Mouse (Mus musculus): ENCODE measurements at regions not wholly inside any gene's neighbourhood (a gene's known extent, or its start where the extent isn't known, plus 50 kb on each side); places are given as distances from the start of the nearest gene placed in this dataset.

GRCm38 (mm10) chr13:57305586-57305985 lies 409.8 kb upstream of the Trpc7 start:
- no peak for ATAC-seq (replicated peaks in 1 of 2; ENCODE audit: insufficient read depth in 1 of 2, low FRiP score in 2 of 2, low TSS enrichment in 1 of 2, low read depth in 1 of 2, poor library complexity in 2 of 2, severe bottlenecking in 2 of 2)

DNA sequence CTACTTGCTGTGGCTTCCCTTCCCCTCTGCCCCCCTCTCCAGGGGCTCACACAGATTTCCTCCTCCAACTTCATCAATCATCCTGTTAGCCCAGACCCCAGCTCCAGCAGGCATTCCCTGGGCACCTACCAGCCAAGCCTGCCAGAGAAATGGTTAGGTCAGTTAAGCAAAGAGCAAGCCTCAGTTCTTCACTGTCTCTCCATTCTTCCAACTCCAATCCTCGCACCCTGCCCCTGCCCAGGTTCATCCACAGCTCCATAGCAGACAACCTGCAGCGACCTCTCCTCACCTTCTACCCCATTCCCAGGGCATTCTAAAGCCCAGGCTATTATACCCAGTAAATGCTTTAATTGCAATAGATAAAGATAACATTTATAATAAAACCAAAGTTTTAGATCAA lies 408.0 kb upstream of the Trpc7 start:
- no peak for ATAC-seq (replicated peaks in 1 of 2; ENCODE audit: insufficient read depth in 1 of 2, low FRiP score in 2 of 2, low TSS enrichment in 1 of 2, low read depth in 1 of 2, poor library complexity in 2 of 2, severe bottlenecking in 2 of 2)

GRCm38 (mm10) chr13:57291737-57292490 lies 396.1 kb upstream of the Trpc7 start:
- ATAC-seq (replicated peaks in 1 of 2; ENCODE audit: insufficient read depth in 1 of 2, low FRiP score in 2 of 2, low TSS enrichment in 1 of 2, low read depth in 1 of 2, poor library complexity in 2 of 2, severe bottlenecking in 2 of 2): no peak

DNA sequence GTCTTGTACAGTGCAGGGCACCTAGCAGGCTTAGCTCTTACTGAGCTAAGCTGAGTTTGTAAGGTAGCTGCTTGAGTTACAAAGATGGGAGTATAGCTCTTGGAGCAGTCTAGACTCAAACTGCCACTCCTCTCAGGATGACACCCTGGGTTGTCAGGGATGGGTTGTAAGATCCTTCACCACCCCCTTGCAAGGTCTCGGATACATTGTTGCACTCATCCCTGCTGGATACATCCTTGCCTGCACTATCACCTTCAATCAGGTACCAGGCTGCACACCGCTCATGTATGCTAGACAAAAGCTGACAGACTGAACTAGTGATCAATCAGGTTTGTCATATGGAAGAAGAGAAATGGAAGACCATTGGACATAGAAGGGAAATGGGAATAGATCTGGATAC lies 390.4 kb upstream of the Trpc7 start:
- no peak for ATAC-seq (replicated peaks in 1 of 2; ENCODE audit: insufficient read depth in 1 of 2, low FRiP score in 2 of 2, low TSS enrichment in 1 of 2, low read depth in 1 of 2, poor library complexity in 2 of 2, severe bottlenecking in 2 of 2)

- ATAC-seq (replicated peaks in 1 of 2; ENCODE audit: insufficient read depth in 1 of 2, low FRiP score in 2 of 2, low TSS enrichment in 1 of 2, low read depth in 1 of 2, poor library complexity in 2 of 2, severe bottlenecking in 2 of 2): no peak
These were observed 387.0 kb upstream of the Trpc7 start for GRCm38 (mm10) chr13:57282816-57283215.

DNA sequence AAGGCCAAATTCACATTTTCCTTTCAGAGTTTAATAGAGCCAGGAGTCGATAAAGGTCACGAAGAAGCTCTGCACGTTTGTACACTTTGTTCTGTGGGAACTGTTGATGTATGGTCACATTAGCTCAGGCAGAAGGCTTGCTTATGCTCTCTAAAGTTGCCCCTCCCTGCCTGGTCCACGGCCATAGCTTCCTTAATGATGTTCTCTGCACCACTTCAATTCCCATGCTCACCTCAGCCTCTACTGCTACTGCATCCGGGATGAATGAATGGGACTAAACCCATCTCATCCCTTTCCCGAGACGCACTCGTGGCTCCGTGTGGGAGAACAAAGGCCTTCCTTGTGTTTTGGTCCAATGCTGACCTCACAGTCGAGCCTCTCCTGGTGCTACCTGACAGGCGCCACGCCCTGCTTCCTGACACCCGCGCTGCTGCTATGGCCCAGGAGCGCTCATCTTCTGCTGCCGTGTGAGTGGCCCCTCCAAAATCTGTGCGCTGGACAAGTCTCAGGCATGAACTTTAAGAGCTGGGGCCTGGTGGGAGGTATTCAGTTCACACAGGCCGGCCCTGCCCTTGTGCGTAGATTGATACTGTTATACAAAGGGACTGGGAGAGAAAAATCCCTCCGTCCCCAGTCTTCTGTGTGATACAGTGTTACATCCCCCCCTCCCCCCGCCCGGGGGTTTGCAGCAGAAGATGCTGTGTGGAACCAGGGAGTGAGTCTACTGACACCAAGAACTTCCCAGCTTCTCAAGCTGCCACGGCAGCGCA lies 386.3 kb upstream of the Trpc7 start:
- no peak for ATAC-seq (replicated peaks in 1 of 2; ENCODE audit: insufficient read depth in 1 of 2, low FRiP score in 2 of 2, low TSS enrichment in 1 of 2, low read depth in 1 of 2, poor library complexity in 2 of 2, severe bottlenecking in 2 of 2)

DNA sequence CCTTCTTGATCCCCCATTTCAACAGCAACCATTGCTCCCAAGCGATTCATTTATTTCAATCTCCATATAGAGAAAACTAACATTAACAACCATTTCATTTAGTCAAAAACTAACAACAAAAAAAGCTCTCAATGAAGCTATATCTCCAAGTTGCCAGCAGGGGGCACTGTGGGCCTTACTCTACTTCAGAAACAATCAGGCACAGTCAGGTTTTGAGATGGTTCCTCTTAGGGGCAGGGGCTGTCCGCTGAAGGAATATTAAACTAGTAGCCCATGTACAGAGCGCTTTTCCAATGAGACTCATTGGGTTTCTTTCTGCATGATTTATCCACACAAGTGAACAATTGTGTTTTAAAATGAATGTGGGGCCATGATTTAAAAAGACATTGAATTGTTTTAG lies 385.7 kb upstream of the Trpc7 start:
- no peak for ATAC-seq (replicated peaks in 1 of 2; ENCODE audit: insufficient read depth in 1 of 2, low FRiP score in 2 of 2, low TSS enrichment in 1 of 2, low read depth in 1 of 2, poor library complexity in 2 of 2, severe bottlenecking in 2 of 2)

DNA sequence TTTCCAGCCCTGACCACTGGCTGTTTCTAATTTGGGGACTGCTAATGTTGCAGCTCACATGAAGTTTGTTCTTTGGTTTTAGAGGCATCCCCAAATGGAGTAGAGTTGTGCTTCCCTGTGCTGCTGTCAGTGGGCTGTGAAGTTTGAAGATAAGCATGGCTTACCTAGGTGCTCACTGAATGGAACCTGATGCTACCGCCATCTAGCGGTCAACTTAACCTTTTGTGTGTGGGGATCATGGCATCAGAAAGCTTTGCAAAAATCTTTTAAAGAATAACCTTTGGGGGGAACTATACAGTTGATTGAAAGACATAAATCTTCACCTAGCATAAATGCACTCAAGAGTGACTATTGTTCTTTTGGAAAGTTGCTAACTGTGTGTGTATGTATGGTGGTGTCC lies 382.8 kb upstream of the Trpc7 start:
- ATAC-seq (replicated peaks in 1 of 2; ENCODE audit: insufficient read depth in 1 of 2, low FRiP score in 2 of 2, low TSS enrichment in 1 of 2, low read depth in 1 of 2, poor library complexity in 2 of 2, severe bottlenecking in 2 of 2): no peak; a peak in 1 of 4 replicates

DNA sequence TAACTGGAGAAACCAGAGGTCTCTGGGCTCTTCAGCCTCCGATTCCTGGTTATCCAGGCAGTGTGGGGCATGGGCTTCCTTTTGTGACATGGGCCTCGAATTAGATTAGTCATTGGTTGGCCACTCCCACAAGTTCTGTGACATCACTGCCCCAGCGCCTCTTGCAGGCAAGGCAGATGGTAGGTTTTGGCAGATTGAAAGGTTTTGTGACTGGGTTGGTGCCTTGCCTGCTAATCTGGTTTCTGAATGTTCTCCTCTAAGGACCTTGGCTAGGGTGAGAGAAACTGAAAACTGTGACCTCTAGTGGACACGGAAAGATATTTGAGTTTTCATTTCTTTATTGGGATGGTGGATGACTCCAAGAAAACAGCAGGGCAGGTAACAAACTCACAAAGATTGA lies 381.3 kb upstream of the Trpc7 start:
- no peak for ATAC-seq (replicated peaks in 1 of 2; ENCODE audit: insufficient read depth in 1 of 2, low FRiP score in 2 of 2, low TSS enrichment in 1 of 2, low read depth in 1 of 2, poor library complexity in 2 of 2, severe bottlenecking in 2 of 2)

DNA sequence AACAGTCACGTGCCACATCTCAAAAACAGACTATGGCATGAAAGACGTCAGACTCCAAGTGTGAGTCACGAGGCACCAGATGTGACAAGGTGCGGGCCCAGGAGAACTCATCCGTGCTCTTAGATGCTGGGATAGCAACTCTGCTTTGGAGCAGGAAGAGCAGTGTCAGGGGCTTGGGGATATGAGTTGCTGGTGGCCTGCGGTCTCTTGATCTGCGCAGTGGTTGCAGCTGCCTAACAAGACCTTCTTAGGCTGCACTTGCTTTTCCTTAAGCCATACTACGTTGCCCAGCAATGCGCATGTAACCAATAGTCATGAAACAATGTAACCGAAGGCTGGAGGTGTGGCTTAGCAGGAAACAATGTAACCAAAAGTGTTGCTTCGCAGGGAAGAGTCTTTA lies 380.1 kb upstream of the Trpc7 start:
- ATAC-seq (replicated peaks in 1 of 2; ENCODE audit: insufficient read depth in 1 of 2, low FRiP score in 2 of 2, low TSS enrichment in 1 of 2, low read depth in 1 of 2, poor library complexity in 2 of 2, severe bottlenecking in 2 of 2): no peak

GRCm38 (mm10) chr13:57273593-57273992 lies 377.8 kb upstream of the Trpc7 start:
- no peak for ATAC-seq (replicated peaks in 1 of 2; ENCODE audit: insufficient read depth in 1 of 2, low FRiP score in 2 of 2, low TSS enrichment in 1 of 2, low read depth in 1 of 2, poor library complexity in 2 of 2, severe bottlenecking in 2 of 2)

GRCm38 (mm10) chr13:57269614-57270013 lies 373.8 kb upstream of the Trpc7 start:
- ATAC-seq (replicated peaks in 1 of 2; ENCODE audit: insufficient read depth in 1 of 2, low FRiP score in 2 of 2, low TSS enrichment in 1 of 2, low read depth in 1 of 2, poor library complexity in 2 of 2, severe bottlenecking in 2 of 2): peak; percentile 46 to 69; a peak in 2 of 4 replicates

GRCm38 (mm10) chr13:57259920-57260319 lies 364.1 kb upstream of the Trpc7 start:
- 0 out of 4 replicates have a peak, but pooled peaks of 1 of the 2 experiments have one; percentile 27 for ATAC-seq (replicated peaks in 1 of 2; ENCODE audit: insufficient read depth in 1 of 2, low FRiP score in 2 of 2, low TSS enrichment in 1 of 2, low read depth in 1 of 2, poor library complexity in 2 of 2, severe bottlenecking in 2 of 2)

- ATAC-seq (replicated peaks in 1 of 2; ENCODE audit: insufficient read depth in 1 of 2, low FRiP score in 2 of 2, low TSS enrichment in 1 of 2, low read depth in 1 of 2, poor library complexity in 2 of 2, severe bottlenecking in 2 of 2): no peak
These were observed 363.7 kb upstream of the Trpc7 start for GRCm38 (mm10) chr13:57259474-57259873.

DNA sequence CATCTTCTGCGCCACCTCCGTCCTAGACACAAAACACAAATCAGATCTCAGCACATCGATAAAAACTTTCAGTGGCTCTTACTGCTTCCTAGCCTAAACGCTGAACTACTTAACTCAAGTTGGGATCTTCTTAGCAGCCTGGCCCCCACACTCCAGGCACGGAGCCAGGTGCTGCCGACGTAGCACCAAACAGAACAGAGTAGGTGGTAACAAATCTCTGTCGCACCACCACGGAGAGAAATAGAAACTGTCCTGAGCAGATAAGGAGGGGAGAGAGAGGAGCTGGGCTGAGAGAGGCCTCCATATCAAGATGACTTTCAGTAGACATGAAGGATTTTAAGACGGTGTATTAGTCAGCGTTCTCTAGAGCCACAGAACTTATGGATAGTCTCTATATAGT lies 360.1 kb upstream of the Trpc7 start:
- no peak for ATAC-seq (replicated peaks in 1 of 2; ENCODE audit: insufficient read depth in 1 of 2, low FRiP score in 2 of 2, low TSS enrichment in 1 of 2, low read depth in 1 of 2, poor library complexity in 2 of 2, severe bottlenecking in 2 of 2)

- no peak for ATAC-seq (replicated peaks in 1 of 2; ENCODE audit: insufficient read depth in 1 of 2, low FRiP score in 2 of 2, low TSS enrichment in 1 of 2, low read depth in 1 of 2, poor library complexity in 2 of 2, severe bottlenecking in 2 of 2)
These were observed 354.1 kb upstream of the Trpc7 start for GRCm38 (mm10) chr13:57249851-57250250.

DNA sequence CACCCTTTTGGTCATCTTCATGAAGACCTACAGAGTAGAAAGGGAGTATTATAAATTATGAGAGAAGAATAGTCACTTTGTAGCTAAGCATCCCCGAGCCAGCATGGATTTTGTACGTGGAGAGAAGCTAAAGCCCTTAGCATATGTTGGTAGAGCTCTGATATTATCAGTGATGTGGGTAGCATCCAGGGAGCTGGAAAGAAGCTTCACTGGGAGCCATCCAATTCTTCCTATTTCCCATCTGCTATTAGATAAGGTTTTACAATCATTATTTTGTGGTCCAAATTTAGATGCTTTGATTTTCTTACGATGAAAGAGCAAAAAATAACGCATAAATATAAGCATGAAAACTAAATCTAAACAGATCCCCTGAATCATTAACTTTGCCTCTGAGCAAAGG lies 353.6 kb upstream of the Trpc7 start:
- ATAC-seq (replicated peaks in 1 of 2; ENCODE audit: insufficient read depth in 1 of 2, low FRiP score in 2 of 2, low TSS enrichment in 1 of 2, low read depth in 1 of 2, poor library complexity in 2 of 2, severe bottlenecking in 2 of 2): no peak

GRCm38 (mm10) chr13:57246238-57246963 lies 350.6 kb upstream of the Trpc7 start:
- no peak for ATAC-seq (replicated peaks in 1 of 2; ENCODE audit: insufficient read depth in 1 of 2, low FRiP score in 2 of 2, low TSS enrichment in 1 of 2, low read depth in 1 of 2, poor library complexity in 2 of 2, severe bottlenecking in 2 of 2)
